Mouse (Mus musculus) kidney, embryonic 15.5 days (tissue): ENCODE data around the gene Cebpa. TPM values are rescaled to one million over a fixed set of nuclear protein-coding genes. Genes with fewer than 3 reads are reported as not detected.

ENCODE experiments used
- ATAC-seq: fragments of 200-750 bp; cut with Nextera tagmentation; replicated peaks from 2 replicates; pipeline ENCODE4 v1.8.0; 2017; ENCODE audit warnings: moderate TSS enrichment; ENCODE audit not compliant: low FRiP score
- H3K27ac ChIP-seq: fragments of 300-500 bp; sonication (generic); 2 replicates; pipeline ENCODE4 v1.5.1; 2015; ENCODE audit warnings: mild to moderate bottlenecking, inconsistent platforms
- H3K27me3 ChIP-seq: fragments of 300-500 bp; sonication (generic); 2 replicates; pipeline ENCODE4 v1.6.1; 2015; ENCODE audit warnings: inconsistent platforms
- H3K36me3 ChIP-seq: fragments of 300-500 bp; sonication (generic); 2 replicates; pipeline ENCODE4 v1.6.1; 2015; ENCODE audit warnings: inconsistent platforms
- H3K4me1 ChIP-seq: fragments of 300-500 bp; sonication (generic); 2 replicates; pipeline ENCODE4 v1.6.1; 2015; ENCODE audit warnings: inconsistent platforms
- H3K4me2 ChIP-seq: fragments of 300-500 bp; sonication (generic); 2 replicates; pipeline ENCODE4 v1.6.1; 2015; ENCODE audit warnings: moderate library complexity, mild to moderate bottlenecking, inconsistent platforms
- H3K4me3 ChIP-seq: fragments of 300-500 bp; sonication (generic); replicated peaks from 2 replicates; pipeline ENCODE4 v1.5.1; 2015; ENCODE audit warnings: mild to moderate bottlenecking, inconsistent platforms
- H3K9ac ChIP-seq: fragments of 300-500 bp; sonication (generic); 2 replicates; pipeline ENCODE4 v1.6.1; 2015; ENCODE audit warnings: mild to moderate bottlenecking, inconsistent platforms
- H3K9me3 ChIP-seq: fragments of 300-500 bp; sonication (generic); replicated peaks from 2 replicates; pipeline ENCODE4 v1.6.1; 2016; ENCODE audit warnings: inconsistent platforms
- WGBS: fragments of 180-500 bp; shearing (Covaris S2); methylation state at CpG from one replicate; pipeline ENCODE4 v1.1.7; 2015; ENCODE audit warnings: mixed read lengths; 5-methylcytosine and 5-hydroxymethylcytosine counted together
- polyA plus RNA-seq: library from polyadenylated mRNA; unstranded; fragments of >200 nt; fragmentation: Nextera tagmentation; extraction: Ambion mirVana; gene quantifications from 2 replicates; pipeline ENCODE4 v1.2.1, GENCODE M21; 2015

Cebpa gene
- polyA plus RNA-seq, 1 experiment from 2014 or later = 1.3 TPM

DNA sequence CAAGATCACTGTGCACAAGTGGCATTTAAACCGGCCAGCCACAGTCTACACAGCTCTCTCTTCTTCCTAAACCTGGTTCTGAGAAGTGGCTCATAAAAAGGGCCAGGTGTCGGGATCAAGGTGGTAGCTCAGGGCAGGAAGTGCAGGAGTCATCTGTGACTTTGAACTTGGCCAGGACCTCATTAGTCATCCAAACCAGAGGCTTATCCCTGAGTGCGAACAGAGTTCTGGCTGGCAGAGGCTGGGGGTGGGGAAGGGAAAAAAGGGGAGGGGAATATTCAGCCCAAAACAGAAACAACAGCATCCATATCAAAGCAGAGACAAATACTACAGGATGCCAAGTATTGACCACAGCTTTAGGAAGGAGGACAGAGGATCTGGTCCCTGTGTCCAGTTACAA lies 11.5 kb upstream of the Cebpa start:
- no peaks in the 10 kb centered on the region for H3K9me3 ChIP-seq
- WGBS = 27% methylated on average over 3 of the region's 3 CpGs
- ATAC-seq = no peak
- H3K27ac ChIP-seq = no peak overlapping the region
- H3K4me3 ChIP-seq = no peak overlapping the region
- no peaks in the 10 kb centered on the region; the same call in 1 of the 2 replicates for H3K4me1 ChIP-seq
- H3K27me3 ChIP-seq = no peaks in the 10 kb centered on the region
- H3K36me3 ChIP-seq = no peaks in the 10 kb centered on the region
- no peak overlapping the region for H3K4me2 ChIP-seq
- no peak overlapping the region for H3K9ac ChIP-seq

DNA sequence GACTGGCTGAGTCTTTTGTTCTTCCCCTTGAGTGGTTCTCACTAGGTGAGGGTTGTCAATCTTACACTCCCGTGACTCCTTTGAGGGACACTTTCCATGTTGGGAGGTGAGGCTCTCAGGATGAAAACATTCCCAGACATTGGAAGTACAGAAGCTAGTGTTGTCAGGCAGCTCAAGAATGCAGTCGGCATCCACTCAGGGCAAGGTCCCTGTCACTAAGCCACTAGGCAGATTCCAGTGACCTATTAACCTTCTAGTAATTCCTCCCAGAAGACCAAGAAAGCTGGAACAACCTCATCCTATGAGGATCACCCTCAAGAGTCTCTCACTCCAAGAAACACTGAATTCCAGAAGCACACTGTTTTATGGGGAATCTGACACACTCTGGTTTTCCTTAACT lies 11.0 kb upstream of the Cebpa start:
- H3K9me3 ChIP-seq = no peaks in the 10 kb centered on the region
- ATAC-seq = no peak
- no peaks in the 10 kb centered on the region; the same call in 1 of the 2 replicates for H3K4me1 ChIP-seq
- no peak overlapping the region for H3K4me2 ChIP-seq
- H3K36me3 ChIP-seq = no peaks in the 10 kb centered on the region
- WGBS = 38% methylated on average over 2 of the region's 2 CpGs
- no peak overlapping the region for H3K9ac ChIP-seq
- no peak overlapping the region for H3K27ac ChIP-seq
- H3K4me3 ChIP-seq = no peak overlapping the region
- no peaks in the 10 kb centered on the region for H3K27me3 ChIP-seq

DNA sequence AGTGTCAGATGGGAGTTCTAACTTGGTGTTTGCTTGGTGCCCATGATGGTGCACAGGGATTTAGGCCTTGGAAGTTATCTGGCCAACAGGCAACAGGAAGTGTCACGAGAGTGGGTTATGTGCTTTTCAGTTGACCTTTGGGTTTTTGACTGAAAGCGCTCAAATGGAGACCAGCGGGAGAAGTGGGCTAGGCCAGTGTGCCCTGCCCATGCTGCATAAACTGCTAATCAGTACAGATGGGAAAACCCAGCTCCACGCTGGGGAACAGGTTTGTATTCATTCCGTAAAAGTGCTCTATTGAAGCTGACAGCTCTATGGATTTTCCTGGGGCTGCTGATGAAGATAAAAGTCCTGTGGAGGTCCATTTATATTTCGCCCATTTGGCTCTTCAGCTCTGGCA lies 10.4 kb upstream of the Cebpa start:
- H3K9me3 ChIP-seq = no peaks in the 10 kb centered on the region
- 78% methylated on average over 6 of the region's 6 CpGs for WGBS
- no peak overlapping the region for H3K27ac ChIP-seq

DNA sequence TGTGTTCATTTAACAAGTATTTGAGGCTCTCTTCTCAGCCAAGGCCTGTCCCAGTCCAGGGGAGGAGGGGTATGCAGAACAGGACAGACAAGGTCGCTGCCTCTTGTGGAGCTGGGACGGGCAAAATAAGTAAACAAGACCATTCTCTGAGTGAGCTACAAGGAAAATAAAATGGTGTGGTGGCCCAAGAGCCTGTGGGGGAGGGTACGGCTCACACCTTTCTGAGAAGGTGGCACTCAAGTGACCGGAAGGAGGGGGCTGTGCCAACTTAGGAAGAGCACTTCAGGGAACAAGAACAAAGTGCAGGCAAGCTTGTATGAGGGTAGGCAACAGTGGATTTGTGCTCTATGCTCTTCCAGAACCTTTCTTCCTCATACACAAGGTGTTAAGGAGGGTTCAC lies 6.0 kb upstream of the Cebpa start:
- Histone ChIP-seq H3K36me3 (no peaks in the 10 kb centered on the region), H3K27ac (no peak overlapping the region), H3K4me1 (peaks cover 11% of the 10 kb centered on the region), H3K4me3 (no peak overlapping the region), H3K4me2 (no peak overlapping the region), H3K9ac (no peak overlapping the region), H3K27me3 (peaks cover 24% of the 10 kb centered on the region), H3K9me3 (no peaks in the 10 kb centered on the region)
- 38% methylated on average over 4 of the region's 4 CpGs for WGBS
- ATAC-seq = no peak

More for the DNA sequence above, 10.4 kb upstream of the Cebpa start:
- H3K4me3 ChIP-seq = no peak overlapping the region
- no peak overlapping the region for H3K9ac ChIP-seq
- no peak overlapping the region for H3K4me2 ChIP-seq
- H3K27me3 ChIP-seq = no peaks in the 10 kb centered on the region
- no peaks in the 10 kb centered on the region for H3K36me3 ChIP-seq
- no peak for ATAC-seq
- H3K4me1 ChIP-seq = no peaks in the 10 kb centered on the region; the same call in 1 of the 2 replicates

DNA sequence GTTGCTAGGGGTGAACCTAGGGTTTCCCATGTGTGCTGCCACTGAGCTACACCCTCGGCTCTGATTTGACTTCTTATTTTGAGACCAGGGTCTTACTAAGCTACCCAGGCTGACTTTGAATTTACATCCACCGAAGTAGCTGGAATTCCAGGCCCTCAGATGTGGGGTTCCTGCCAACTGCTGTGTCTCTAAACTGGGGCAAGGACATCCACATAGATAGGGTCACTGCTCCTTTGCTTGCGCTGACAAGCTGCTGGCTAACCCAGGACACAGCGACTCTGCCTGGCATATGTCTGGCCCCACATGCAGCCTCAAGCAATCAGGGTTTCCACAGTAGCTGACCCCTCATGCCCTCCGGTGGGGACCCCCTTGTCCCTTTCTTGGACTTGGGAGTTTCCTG lies 5.4 kb upstream of the Cebpa start:
- no peak for ATAC-seq
- WGBS = 81% methylated on average over 5 of the region's 5 CpGs
- Histone ChIP-seq H3K9me3 (no peaks in the 10 kb centered on the region), H3K36me3 (no peaks in the 10 kb centered on the region), H3K27ac (no peak overlapping the region), H3K9ac (no peak overlapping the region), H3K4me3 (no peak overlapping the region), H3K4me2 (no peak overlapping the region), H3K4me1 (peaks cover 14% of the 10 kb centered on the region), H3K27me3 (peaks cover 24% of the 10 kb centered on the region)

DNA sequence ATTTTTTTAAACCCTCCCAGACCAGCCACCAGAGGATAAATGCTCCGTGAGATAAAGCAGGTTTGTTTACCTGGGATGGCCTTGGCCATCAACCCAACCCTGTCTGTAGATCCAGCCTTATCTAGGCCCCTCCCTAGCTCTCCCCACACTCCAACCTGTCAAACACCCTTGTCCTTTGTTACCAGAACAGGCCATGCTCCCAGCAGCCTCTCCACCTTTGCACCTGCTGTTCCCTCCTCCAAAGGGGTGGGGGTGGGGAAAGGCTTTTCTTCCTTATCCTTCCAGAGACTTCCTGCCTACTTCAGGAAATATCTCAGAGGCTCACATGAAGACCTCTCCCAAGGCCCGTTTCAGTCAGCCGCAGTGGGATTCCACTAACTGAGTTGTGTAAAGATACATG lies 2.6 kb upstream of the Cebpa start:
- Histone ChIP-seq H3K9ac (no peak overlapping the region), H3K27ac (no peak overlapping the region), H3K9me3 (no peaks in the 10 kb centered on the region), H3K27me3 (peaks cover 48% of the 10 kb centered on the region), H3K36me3 (no peaks in the 10 kb centered on the region), H3K4me1 (peaks cover 35% of the 10 kb centered on the region), H3K4me3 (no peak overlapping the region), H3K4me2 (no peak overlapping the region)
- 62% methylated on average over 3 of the region's 3 CpGs for WGBS
- no peak for ATAC-seq

DNA sequence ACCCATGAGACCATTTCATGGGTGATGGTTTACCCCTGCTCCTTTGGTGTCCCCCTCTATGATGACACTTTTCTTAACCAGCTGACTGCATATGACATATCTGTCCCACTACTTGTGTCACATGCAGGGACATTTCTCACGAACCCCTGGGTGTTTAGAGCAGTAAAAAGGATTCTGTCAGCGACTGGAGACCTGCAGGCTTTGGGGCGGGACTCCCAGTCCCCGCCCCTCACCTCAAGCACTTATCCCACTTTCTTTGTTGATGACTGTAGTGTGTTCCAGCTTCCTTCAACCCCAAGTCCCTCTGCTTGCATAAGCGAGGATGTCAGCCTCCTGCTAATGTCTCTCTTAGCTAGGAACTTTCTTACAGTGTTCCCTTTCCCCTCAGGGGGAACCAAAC lies 2.0 kb upstream of the Cebpa start:
- ATAC-seq = no peak
- 44% methylated on average over 5 of the region's 5 CpGs for WGBS
- H3K4me1 ChIP-seq = peaks cover 35% of the 10 kb centered on the region

DNA sequence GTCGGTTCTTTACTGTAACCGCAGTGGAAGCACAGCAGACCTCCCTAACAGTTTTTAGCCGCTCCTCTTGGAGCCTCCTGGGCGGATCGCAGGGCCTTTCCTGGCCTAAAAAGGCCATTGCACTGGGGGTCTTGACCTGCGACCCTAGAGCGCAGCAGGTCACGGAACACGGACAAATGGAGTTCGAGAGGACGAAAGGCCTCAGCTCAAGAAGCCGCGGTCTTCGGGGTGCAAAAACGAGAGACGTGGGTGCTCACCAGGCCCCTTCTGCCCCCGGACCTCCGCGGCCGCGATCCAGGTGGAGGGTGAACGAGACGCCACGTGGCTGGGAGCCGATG lies 1.4 kb upstream of the Cebpa start:
- peak overlapping the region; percentile 51 for H3K4me3 ChIP-seq
- no peaks in the 10 kb centered on the region for H3K9me3 ChIP-seq
- WGBS = under 1% methylated on average over 25 of the region's 25 CpGs
- peak overlapping the region; percentile 59 for H3K9ac ChIP-seq
- peak overlapping the region; percentile 99 for H3K4me2 ChIP-seq
- H3K4me1 ChIP-seq = peaks cover 36% of the 10 kb centered on the region
- no peaks in the 10 kb centered on the region for H3K36me3 ChIP-seq
- peak overlapping the region; percentile 89; the same call in 1 of the 2 replicates for H3K27ac ChIP-seq
- peaks cover 60% of the 10 kb centered on the region for H3K27me3 ChIP-seq
- no peak for ATAC-seq

More for the DNA sequence above, 2.0 kb upstream of the Cebpa start:
- no peak overlapping the region for H3K4me3 ChIP-seq
- no peaks in the 10 kb centered on the region for H3K36me3 ChIP-seq
- H3K27me3 ChIP-seq = peaks cover 53% of the 10 kb centered on the region
- no peak overlapping the region for H3K27ac ChIP-seq
- no peaks in the 10 kb centered on the region for H3K9me3 ChIP-seq
- no peak overlapping the region for H3K4me2 ChIP-seq
- no peak overlapping the region for H3K9ac ChIP-seq

DNA sequence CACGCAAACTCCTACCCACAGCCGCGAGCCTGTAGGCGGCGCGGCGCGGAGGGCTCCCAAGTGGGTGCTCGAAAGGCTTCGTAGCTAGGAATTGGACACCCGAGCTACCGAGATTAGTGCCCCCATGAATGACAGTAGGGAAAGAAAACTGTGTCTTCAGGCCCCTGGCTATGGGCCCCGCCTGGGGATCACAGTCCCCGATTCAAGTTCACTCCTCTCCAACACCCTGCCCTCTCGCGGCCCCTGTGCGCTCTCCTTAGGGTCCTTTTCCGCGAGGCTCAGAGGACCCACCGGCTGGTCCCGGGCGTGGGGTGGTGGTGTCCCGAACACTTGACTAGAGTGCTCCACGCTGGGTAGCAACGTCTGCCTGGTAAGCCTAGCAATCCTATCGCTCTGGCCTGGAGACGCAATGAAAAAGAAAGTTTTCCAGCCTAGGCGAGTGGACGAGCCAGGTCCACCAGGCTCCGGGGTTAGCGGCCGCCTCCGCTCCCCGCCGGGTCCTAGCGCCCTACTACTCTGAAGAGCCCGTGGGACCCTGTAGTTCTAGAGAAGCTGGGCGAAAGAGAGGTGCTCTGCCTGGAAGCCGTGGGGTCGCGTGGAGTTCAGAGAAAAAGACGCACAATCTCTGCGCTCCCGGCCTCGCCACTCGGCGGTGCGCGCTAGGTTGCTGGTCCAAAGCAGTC lies 853 bp upstream of the Cebpa start:
- peak; percentile 78; the same call in 1 of the 2 replicates for ATAC-seq
- Histone ChIP-seq H3K36me3 (no peaks in the 10 kb centered on the region), H3K4me2 (peak overlapping the region; percentile 99), H3K9me3 (no peaks in the 10 kb centered on the region), H3K27ac (peak overlapping the region; percentile 89), H3K4me1 (peaks cover 39% of the 10 kb centered on the region), H3K9ac (peak overlapping the region; percentile 59), H3K4me3 (peak overlapping the region; percentile 51), H3K27me3 (peaks cover 65% of the 10 kb centered on the region)
- WGBS = under 1% methylated on average over 49 of the region's 49 CpGs

DNA sequence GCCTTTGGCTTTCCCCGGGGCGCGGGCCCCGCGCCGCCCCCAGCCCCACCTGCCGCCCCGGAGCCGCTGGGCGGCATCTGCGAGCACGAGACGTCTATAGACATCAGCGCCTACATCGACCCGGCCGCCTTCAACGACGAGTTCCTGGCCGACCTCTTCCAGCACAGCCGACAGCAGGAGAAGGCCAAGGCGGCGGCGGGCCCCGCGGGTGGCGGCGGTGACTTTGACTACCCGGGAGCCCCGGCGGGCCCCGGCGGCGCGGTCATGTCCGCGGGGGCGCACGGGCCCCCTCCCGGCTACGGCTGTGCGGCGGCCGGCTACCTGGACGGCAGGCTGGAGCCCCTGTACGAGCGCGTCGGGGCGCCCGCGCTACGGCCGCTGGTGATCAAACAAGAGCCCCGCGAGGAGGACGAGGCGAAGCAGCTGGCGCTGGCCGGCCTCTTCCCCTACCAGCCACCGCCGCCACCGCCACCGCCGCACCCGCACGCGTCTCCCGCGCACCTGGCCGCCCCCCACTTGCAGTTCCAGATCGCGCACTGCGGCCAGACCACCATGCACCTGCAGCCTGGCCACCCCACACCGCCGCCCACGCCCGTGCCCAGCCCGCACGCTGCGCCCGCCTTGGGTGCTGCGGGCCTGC lies 533 bp downstream of the Cebpa start:
- Histone ChIP-seq H3K4me3 (peak overlapping the region; percentile 51), H3K27ac (no peak overlapping the region), H3K4me1 (peaks cover 39% of the 10 kb centered on the region), H3K9ac (peak overlapping the region; percentile 59), H3K4me2 (peak overlapping the region; percentile 99), H3K9me3 (no peaks in the 10 kb centered on the region), H3K36me3 (no peaks in the 10 kb centered on the region), H3K27me3 (peaks cover 77% of the 10 kb centered on the region)
- peak; percentile 41 for ATAC-seq
- under 1% methylated on average over 76 of the region's 83 CpGs for WGBS

DNA sequence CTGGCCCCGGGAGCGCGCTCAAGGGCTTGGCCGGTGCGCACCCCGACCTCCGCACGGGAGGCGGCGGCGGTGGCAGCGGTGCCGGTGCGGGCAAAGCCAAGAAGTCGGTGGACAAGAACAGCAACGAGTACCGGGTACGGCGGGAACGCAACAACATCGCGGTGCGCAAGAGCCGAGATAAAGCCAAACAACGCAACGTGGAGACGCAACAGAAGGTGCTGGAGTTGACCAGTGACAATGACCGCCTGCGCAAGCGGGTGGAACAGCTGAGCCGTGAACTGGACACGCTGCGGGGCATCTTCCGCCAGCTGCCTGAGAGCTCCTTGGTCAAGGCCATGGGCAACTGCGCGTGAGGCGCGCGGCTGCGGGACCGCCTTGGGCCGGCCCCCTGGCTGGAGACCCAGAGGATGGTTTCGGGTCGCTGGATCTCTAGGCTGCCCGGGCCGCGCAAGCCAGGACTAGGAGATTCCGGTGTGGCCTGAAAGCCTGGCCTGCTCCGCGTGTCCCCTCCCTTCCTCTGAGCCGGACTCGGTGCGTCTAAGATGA lies 1.1 kb downstream of the Cebpa start:
- ATAC-seq = no peak
- WGBS = 1% methylated on average over 53 of the region's 53 CpGs
- Histone ChIP-seq H3K9me3 (no peaks in the 10 kb centered on the region), H3K4me1 (peaks cover 39% of the 10 kb centered on the region), H3K36me3 (no peaks in the 10 kb centered on the region), H3K4me2 (peak overlapping the region; percentile 99), H3K9ac (peak overlapping the region; percentile 59), H3K4me3 (peak overlapping the region; percentile 51), H3K27me3 (peaks cover 74% of the 10 kb centered on the region), H3K27ac (no peak overlapping the region)

DNA sequence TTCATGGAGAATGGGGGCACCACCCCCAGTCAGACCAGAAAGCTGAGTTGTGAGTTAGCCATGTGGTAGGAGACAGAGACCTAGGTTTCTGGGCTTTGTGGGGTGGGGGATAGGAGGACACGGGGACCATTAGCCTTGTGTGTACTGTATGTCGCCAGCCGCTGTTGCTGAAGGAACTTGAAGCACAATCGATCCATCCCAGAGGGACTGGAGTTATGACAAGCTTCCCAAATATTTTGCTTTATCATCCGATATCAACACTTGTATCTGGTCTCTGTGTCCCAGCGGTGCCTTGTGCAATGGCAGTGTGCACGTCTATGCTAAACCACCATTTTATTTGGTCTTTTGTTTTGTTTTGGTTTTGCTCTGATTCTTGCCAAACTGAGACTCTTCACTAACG lies 2.1 kb downstream of the Cebpa start:
- H3K4me2 ChIP-seq = peak overlapping the region; percentile 99
- H3K27me3 ChIP-seq = peaks cover 70% of the 10 kb centered on the region

More for the DNA sequence above, 2.1 kb downstream of the Cebpa start:
- no peak overlapping the region for H3K9ac ChIP-seq
- H3K36me3 ChIP-seq = no peaks in the 10 kb centered on the region
- WGBS = 45% methylated on average over 8 of the region's 8 CpGs
- H3K4me1 ChIP-seq = peaks cover 39% of the 10 kb centered on the region
- ATAC-seq = no peak
- no peaks in the 10 kb centered on the region for H3K9me3 ChIP-seq
- H3K4me3 ChIP-seq = peak overlapping the region; percentile 51
- no peak overlapping the region for H3K27ac ChIP-seq
